Mouse (Mus musculus) kidney, adult 2 months (tissue): ENCODE results near the gene Ehd3. TPM values are rescaled to one million over a fixed set of nuclear protein-coding genes. Genes with fewer than 3 reads are reported as not detected.
"Not testable (repeated sequence)": the region's sequence is repeated elsewhere in the genome, so short reads cannot be mapped to it uniquely, and the experiment has no call there.

Experiments used
- DNase-seq: peaks from one replicate; pipeline ENCODE4 v3.0.0; 2021
- H3K27ac ChIP-seq: fragments of 200-500 bp; 2 replicates; pipeline ENCODE4 v1.5.1; 2012; ENCODE audit warnings: low read depth, low read length, control low read depth, inconsistent platforms; ENCODE audit not compliant: insufficient read depth
- H3K27me3 ChIP-seq: fragments of 200-500 bp; replicated peaks from 2 replicates; pipeline ENCODE4 v1.6.1; 2012; ENCODE audit warnings: mild to moderate bottlenecking, moderate library complexity, low read length, inconsistent platforms; ENCODE audit not compliant: control insufficient read depth, insufficient read depth
- H3K36me3 ChIP-seq: fragments of 200-500 bp; 2 replicates; pipeline ENCODE4 v1.6.1; 2012; ENCODE audit warnings: mild to moderate bottlenecking, moderate library complexity, low read length, inconsistent platforms; ENCODE audit not compliant: control insufficient read depth, insufficient read depth
- H3K4me1 ChIP-seq: fragments of 200-500 bp; 2 replicates; pipeline ENCODE4 v1.6.1; 2011; ENCODE audit warnings: low read length; ENCODE audit not compliant: control insufficient read depth, insufficient read depth
- H3K4me3 ChIP-seq: fragments of 200-500 bp; 2 replicates; pipeline ENCODE4 v1.5.1; 2011; ENCODE audit warnings: mild to moderate bottlenecking, low read depth, low read length, control low read depth; ENCODE audit not compliant: insufficient read depth
- CTCF ChIP-seq: fragments of 200-500 bp; conservative IDR thresholded peaks from 2 replicates; pipeline ENCODE4 v1.5.1; 2011; ENCODE audit warnings: low read depth, mild to moderate bottlenecking, control low read depth, low read length, moderate library complexity, mixed read lengths; ENCODE audit not compliant: insufficient read depth, insufficient read length
- POLR2A ChIP-seq: fragments of 200-500 bp; IDR thresholded peaks from one replicate; pipeline ENCODE4 v1.6.1; 2011; ENCODE audit warnings: low read depth, low read length, control low read depth
- WGBS: fragments of 180-500 bp; shearing (Covaris S2); methylation state at CpG from one replicate; pipeline ENCODE4 v1.1.7; 2018; 5-methylcytosine and 5-hydroxymethylcytosine counted together
- polyA plus RNA-seq: library from polyadenylated mRNA; depleted of rRNA; stranded (reverse); fragments of >200 nt; gene quantifications from 2 replicates; pipeline ENCODE4 v1.2.3, GENCODE M21; 2012

Ehd3 gene
- polyA plus RNA-seq, 1 experiment, result 42.9 TPM

DNA sequence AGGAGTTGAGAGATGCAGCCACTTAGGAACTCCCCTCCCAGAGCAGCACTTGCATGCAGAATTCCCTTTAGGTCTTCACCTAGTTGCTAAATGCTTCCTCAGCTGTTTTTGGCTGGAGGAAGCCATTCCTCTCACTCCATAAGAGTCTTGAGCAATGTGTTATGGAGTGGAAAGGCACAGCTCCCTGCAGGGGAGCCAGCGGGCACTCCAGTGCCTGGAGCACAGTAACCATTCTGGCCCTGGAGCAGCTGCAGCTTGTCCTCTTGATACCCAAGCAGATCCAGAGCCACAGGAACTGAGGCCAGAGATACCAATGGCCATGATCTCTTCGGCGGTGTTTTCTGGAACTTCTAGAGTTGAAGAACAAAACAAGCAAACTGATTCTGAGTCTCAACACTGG is 32.7 kb downstream of the Ehd3 start:
- H3K27ac ChIP-seq, result no peak overlapping the region
- 0 out of 2 replicates have a peak, but pooled peaks cover 5% of the 10 kb centered on the region for H3K4me1 ChIP-seq
- no peak for DNase-seq
- H3K4me3 ChIP-seq, result no peak overlapping the region
- 92% methylated on average over 3 of the region's 3 CpGs for WGBS
- no peaks in the 10 kb centered on the region for H3K27me3 ChIP-seq
- TF ChIP-seq CTCF (no peak), POLR2A (no peak)
- H3K36me3 ChIP-seq, result no peaks in the 10 kb centered on the region

DNA sequence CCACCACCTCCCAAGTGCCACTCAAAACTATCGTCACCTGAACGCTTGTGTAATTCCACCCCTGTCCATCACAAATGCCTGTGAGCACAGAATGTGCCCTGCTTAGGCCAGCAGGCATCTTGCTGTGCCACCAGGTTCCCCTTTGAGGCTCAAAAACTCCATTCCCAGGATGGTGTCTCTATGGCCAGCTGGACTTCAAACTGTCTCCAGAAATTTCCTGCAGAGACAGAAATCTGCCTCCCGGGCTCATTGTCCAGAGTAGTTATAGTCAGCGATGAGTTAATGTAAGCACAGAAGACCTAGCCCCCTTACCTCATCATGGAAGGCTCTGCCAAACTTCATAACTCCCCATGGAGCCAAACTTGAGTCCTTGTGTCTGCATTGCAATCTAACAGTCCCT is 33.3 kb downstream of the Ehd3 start:
- Histone ChIP-seq H3K4me1 (0 out of 2 replicates have a peak, but pooled peaks cover 5% of the 10 kb centered on the region), H3K27me3 (no peaks in the 10 kb centered on the region), H3K36me3 (no peaks in the 10 kb centered on the region), H3K27ac (no peak overlapping the region), H3K4me3 (no peak overlapping the region)
- DNase-seq, result no peak
- TF ChIP-seq POLR2A, result no peak
- TF ChIP-seq CTCF, result no peak
- 93% methylated on average over 4 of the region's 4 CpGs for WGBS

DNA sequence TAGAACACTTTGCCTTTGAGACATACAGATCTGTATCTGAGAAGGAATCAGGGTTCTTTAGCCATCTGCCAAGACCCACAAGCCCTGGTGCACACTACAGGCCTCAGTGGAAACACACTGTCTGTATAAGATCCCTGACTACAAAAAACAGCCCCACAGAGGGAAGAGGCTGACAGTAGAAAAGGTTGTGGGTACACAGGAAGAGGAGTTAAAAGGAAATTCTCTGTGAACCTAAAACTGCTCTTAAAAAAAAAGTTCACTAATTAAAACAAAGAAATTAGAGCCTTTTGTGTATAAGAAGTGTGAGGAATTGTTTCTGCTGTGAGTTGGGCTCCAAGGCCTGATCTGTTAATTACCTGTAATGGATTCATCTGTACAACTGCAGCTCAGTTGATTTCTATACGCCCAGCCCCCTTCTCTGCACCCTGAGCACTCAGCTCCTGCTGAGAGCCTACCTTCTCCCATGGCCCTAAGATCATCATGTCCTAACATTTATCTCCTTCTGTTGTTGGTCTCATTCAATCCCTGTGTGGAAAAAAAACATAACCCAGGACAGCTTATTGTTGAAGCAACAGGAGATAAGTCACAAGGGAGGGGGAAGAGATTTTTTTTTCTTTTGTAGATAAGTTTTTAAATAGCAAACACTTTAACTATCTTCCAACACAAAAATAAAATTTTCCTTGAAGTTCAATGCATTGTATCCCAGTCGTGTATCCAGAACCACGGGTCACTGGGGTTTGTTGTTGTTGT is 35.3 kb downstream of the Ehd3 start:
- Histone ChIP-seq H3K27ac (peak overlapping the region; percentile 28; the same call in 1 of the 2 replicates), H3K36me3 (no peaks in the 10 kb centered on the region), H3K4me1 (peaks cover 14% of the 10 kb centered on the region; the same call in 1 of the 2 replicates), H3K4me3 (no peak overlapping the region), H3K27me3 (no peaks in the 10 kb centered on the region)
- 63% methylated on average over 3 of the region's 3 CpGs for WGBS
- DNase-seq, result no peak
- TF ChIP-seq CTCF (no peak), POLR2A (no peak)

DNA sequence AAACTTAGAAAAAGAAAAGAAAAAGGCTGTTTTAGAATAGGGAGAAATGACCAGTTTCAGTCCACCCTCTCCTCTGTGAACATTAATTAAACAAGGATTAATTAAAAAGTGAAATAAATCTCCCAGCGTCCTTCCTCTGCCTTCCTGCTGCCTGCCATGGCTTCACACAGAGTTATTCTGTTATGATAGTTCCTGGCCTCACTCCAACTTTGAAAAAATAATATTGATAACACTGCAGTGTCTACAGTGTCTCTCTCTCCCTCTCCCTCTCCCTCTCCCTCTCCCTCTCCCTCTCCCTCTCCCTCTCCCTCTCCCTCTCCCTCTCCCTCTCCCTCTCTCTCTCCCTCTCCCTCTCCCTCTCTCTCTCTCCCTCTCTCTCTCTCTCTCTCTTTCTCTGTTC is 35.9 kb downstream of the Ehd3 start:
- 26% methylated on average over 1 of the region's 1 CpGs for WGBS
- H3K4me1 ChIP-seq, result peaks cover 14% of the 10 kb centered on the region; the same call in 1 of the 2 replicates
- not testable (repeated sequence) for H3K27me3 ChIP-seq, H3K4me3 ChIP-seq, DNase-seq, H3K27ac ChIP-seq, H3K36me3 ChIP-seq

DNA sequence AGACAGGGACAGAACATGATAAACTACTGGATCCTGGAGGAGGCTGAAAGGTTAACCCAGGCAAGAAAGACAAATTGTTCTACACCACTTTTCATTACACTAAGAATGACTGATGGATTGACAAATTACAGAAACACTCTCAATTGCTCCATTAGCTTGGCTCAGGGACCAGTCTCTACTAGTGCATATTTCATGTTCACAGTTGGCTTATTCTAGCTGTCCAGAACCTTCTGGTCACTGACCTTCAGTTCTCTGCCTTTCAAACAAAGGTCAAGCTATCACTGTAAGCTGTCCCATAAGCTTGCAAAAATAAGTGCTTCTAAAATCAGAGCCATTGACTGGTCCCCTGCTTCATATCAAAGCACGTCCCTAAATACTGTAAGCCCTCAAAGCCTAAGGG is 39.0 kb downstream of the Ehd3 start:
- H3K27me3 ChIP-seq, result no peaks in the 10 kb centered on the region
- TF ChIP-seq CTCF (no peak), POLR2A (no peak)
- peak; percentile 66 for DNase-seq
- peaks cover 22% of the 10 kb centered on the region; the same call in 1 of the 2 replicates for H3K4me1 ChIP-seq
- no peak overlapping the region for H3K4me3 ChIP-seq
- H3K27ac ChIP-seq, result no peak overlapping the region; the same call in 1 of the 2 replicates
- no peaks in the 10 kb centered on the region for H3K36me3 ChIP-seq
- 64% methylated on average over 1 of the region's 1 CpGs for WGBS

DNA sequence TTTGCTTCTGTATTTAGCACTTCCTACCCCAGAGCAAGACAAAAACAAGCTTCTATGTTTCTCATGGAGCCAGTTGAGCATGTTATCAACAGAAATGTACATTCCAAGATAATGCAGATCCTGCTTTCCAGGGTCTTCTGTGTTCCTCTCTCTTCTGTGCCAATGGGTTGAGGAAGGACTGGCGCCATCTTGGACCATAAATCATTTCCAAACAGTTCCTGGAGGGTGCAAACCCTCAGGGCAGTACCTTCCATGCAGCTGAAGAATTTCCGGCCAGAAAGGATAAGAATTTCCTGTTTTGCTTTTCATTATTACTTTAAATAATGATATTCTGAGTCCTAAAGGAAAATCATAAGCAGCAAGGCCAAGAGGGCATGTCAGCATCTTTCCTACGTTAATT is 41.7 kb downstream of the Ehd3 start:
- Histone ChIP-seq H3K27ac (no peak overlapping the region), H3K36me3 (no peaks in the 10 kb centered on the region), H3K27me3 (no peaks in the 10 kb centered on the region), H3K4me3 (no peak overlapping the region), H3K4me1 (peaks cover 21% of the 10 kb centered on the region; the same call in 1 of the 2 replicates)
- 62% methylated on average over 3 of the region's 3 CpGs for WGBS
- DNase-seq, result peak; percentile 65
- no peak for TF ChIP-seq POLR2A
- TF ChIP-seq CTCF, result no peak

DNA sequence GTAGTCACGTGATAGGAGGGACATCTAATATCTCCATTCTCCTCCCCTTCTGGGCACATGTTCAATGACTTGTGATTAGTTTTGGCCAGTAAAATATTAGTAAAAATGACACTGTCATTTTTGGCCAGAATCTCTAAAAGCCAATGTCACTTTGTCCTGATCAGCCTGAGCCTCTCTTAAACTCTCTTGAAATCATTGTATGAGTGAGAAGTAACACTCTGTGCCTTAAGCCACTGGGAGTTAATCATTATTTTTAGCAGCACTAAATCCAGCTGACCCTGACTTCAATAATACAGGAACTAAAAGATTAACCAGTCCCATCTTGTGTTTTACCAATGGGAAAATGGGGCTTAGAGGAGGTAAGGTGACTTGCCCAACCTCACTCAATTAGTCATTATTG is 43.5 kb downstream of the Ehd3 start:
- H3K27me3 ChIP-seq, result no peaks in the 10 kb centered on the region
- H3K4me1 ChIP-seq, result peaks cover 21% of the 10 kb centered on the region; the same call in 1 of the 2 replicates
- TF ChIP-seq POLR2A (no peak), CTCF (no peak)
- H3K36me3 ChIP-seq, result no peaks in the 10 kb centered on the region
- no peak overlapping the region for H3K4me3 ChIP-seq
- WGBS, result 40% methylated on average over 1 of the region's 1 CpGs
- H3K27ac ChIP-seq, result peak overlapping the region; percentile 38; the same call in 1 of the 2 replicates
- peak; percentile 48 for DNase-seq

DNA sequence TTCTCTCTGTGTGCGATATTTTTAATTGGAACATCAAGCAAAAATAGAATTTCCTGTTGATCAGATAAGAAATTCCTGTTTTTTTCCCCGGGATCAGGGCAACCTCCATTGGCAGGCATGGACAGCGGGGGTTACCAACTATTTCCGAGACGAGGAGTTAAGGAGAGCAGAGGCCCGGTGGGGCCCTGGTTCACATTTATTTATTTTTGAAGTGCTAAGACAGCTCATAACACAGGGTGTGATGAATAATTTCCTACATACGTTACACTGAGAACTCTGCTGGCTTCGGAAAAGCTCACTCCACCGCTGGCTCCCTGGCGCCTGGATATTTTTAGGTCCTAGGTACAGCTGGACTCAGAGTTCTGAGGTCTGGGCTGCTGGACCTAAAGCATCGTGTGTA is 49.1 kb downstream of the Ehd3 start:
- 61% methylated on average over 11 of the region's 11 CpGs for WGBS
- Histone ChIP-seq H3K4me3 (no peak overlapping the region), H3K36me3 (no peaks in the 10 kb centered on the region), H3K27ac (0 out of 2 replicates have a peak overlapping the region, but pooled peaks have one; percentile 71), H3K27me3 (no peaks in the 10 kb centered on the region), H3K4me1 (peaks cover 1% of the 10 kb centered on the region; the same call in 1 of the 2 replicates)
- peak; percentile 71 for DNase-seq
- TF ChIP-seq POLR2A (no peak), CTCF (no peak)
